Mouse (Mus musculus) myocyte (in vitro differentiated cells): ENCODE results near the gene Jun. TPM values are rescaled to one million over a fixed set of nuclear protein-coding genes. Genes with fewer than 3 reads are reported as not detected.
A peak's percentile ranks its signal among the peaks of the same experiment; 100 is the strongest.

Experiments used
- H3K27me3 ChIP-seq: one replicate; pipeline ENCODE4 v1.6.1; 2011; ENCODE audit not compliant: control insufficient read depth, insufficient read depth, insufficient read length
- H3K36me3 ChIP-seq: one replicate; pipeline ENCODE4 v1.6.1; 2011; ENCODE audit not compliant: control insufficient read depth, insufficient read depth
- H3K4me2 ChIP-seq: one replicate; pipeline ENCODE4 v1.6.1; 2011; ENCODE audit warnings: low read depth, control low read depth
- H3K4me3 ChIP-seq: one replicate; pipeline ENCODE4 v1.5.1; 2011; ENCODE audit warnings: mild to moderate bottlenecking, control low read depth, moderate library complexity
- H3K79me2 ChIP-seq: one replicate; pipeline ENCODE4 v1.6.1; 2011; ENCODE audit not compliant: control insufficient read depth, insufficient read depth
- H3ac ChIP-seq: one replicate; pipeline ENCODE4 v1.6.1; 2011; ENCODE audit not compliant: control insufficient read depth, insufficient read length
- CEBPB ChIP-seq: IDR thresholded peaks from 2 replicates; pipeline ENCODE4 v1.6.1; 2011; ENCODE audit warnings: mild to moderate bottlenecking, moderate library complexity; ENCODE audit not compliant: poor library complexity, insufficient read depth, severe bottlenecking
- E2F4 ChIP-seq: IDR thresholded peaks from one replicate; pipeline ENCODE4 v1.6.1; 2011; ENCODE audit warnings: mild to moderate bottlenecking, control low read depth, moderate library complexity; ENCODE audit not compliant: insufficient read depth
- MAX ChIP-seq: IDR thresholded peaks from one replicate; pipeline ENCODE4 v1.6.1; 2011; ENCODE audit warnings: low read depth, mild to moderate bottlenecking, control low read depth
- MYOD1 ChIP-seq, 3 experiments: IDR thresholded peaks; one replicate each; pipeline ENCODE4 v1.6.1; 2011; ENCODE audit warnings: control low read depth in 2 of 3, low read depth in 2 of 3, mild to moderate bottlenecking in 2 of 3, moderate library complexity in 1 of 3; ENCODE audit not compliant: insufficient read length in 2 of 3, control insufficient read depth in 1 of 3
- MYOG ChIP-seq, 3 experiments: IDR thresholded peaks; one replicate each; pipeline ENCODE4 v1.6.1; 2011; ENCODE audit warnings: control low read depth in 2 of 3, low read depth in 2 of 3, mild to moderate bottlenecking in 2 of 3; ENCODE audit not compliant: insufficient read length in 2 of 3, control insufficient read depth in 1 of 3, insufficient read depth in 1 of 3
- POLR2A ChIP-seq: IDR thresholded peaks from one replicate; pipeline ENCODE4 v1.6.1; 2011; ENCODE audit warnings: low read depth, mild to moderate bottlenecking, control low read depth, moderate library complexity; ENCODE audit not compliant: insufficient read length
- POLR2AphosphoS2 ChIP-seq: IDR thresholded peaks from one replicate; pipeline ENCODE4 v1.6.1; 2011; ENCODE audit warnings: low read depth, control low read depth; ENCODE audit not compliant: insufficient read length
- REST ChIP-seq: IDR thresholded peaks from one replicate; pipeline ENCODE4 v1.6.1; 2011; ENCODE audit warnings: mild to moderate bottlenecking, control low read depth, moderate library complexity; ENCODE audit not compliant: insufficient read depth, insufficient read length
- SRF ChIP-seq: IDR thresholded peaks from one replicate; pipeline ENCODE4 v1.6.1; 2011; ENCODE audit warnings: low read depth; ENCODE audit not compliant: control insufficient read depth, insufficient read length
- TCF12 ChIP-seq: IDR thresholded peaks from one replicate; pipeline ENCODE4 v1.6.1; 2011; ENCODE audit warnings: mild to moderate bottlenecking, control low read depth; ENCODE audit not compliant: poor library complexity, insufficient read depth, severe bottlenecking
- TCF3 ChIP-seq: IDR thresholded peaks from one replicate; pipeline ENCODE4 v1.6.1; 2011; ENCODE audit warnings: low read depth, control low read depth; ENCODE audit not compliant: insufficient read length
- USF1 ChIP-seq: IDR thresholded peaks from one replicate; pipeline ENCODE4 v1.6.1; 2011; ENCODE audit warnings: low read depth, mild to moderate bottlenecking, control low read depth, moderate library complexity
- polyA plus RNA-seq: library from polyadenylated mRNA; unstranded; fragments of >200 nt; fragmentation: generic; extraction: Trizol; gene quantifications from one replicate; pipeline ENCODE4 v1.2.1, GENCODE M21; 2012; ENCODE audit warnings: missing spikeins

The Jun gene
- polyA plus RNA-seq, 1 experiment, result 51.3 TPM

GRCm38 (mm10) chr4:95049884-95050517 is 2.0 kb downstream of the Jun start:
- TF ChIP-seq TCF12 (no peak), TCF3 (no peak), POLR2A (peak; percentile 36), CEBPB (no peak), MYOD1 (IDR thresholded peaks at IDR 0.05; ENCODE audit: control insufficient read depth in 1 of 3, insufficient read length in 2 of 3, low read depth in 2 of 3) (peak in 2 of 3 experiments; percentile 63 to 66), E2F4 (no peak), USF1 (no peak), MAX (no peak), REST (no peak), SRF (no peak), MYOG (IDR thresholded peaks at IDR 0.05; ENCODE audit: control insufficient read depth in 1 of 3, insufficient read depth in 1 of 3, insufficient read length in 2 of 3, low read depth in 2 of 3) (peak in 1 of 3 experiments; percentile 9), POLR2AphosphoS2 (peak; percentile 64)
- Histone ChIP-seq H3K36me3 (no peaks in the 10 kb centered on the region), H3K27me3 (no peaks in the 10 kb centered on the region), H3K4me3 (peak overlapping the region; percentile 100), H3K4me2 (peak overlapping the region; percentile 87), H3ac (peak overlapping the region; percentile 51), H3K79me2 (peaks cover 30% of the 10 kb centered on the region)

GRCm38 (mm10) chr4:95049153-95049552 is 2.9 kb downstream of the Jun start:
- Histone ChIP-seq H3ac (no peak overlapping the region), H3K36me3 (no peaks in the 10 kb centered on the region), H3K79me2 (peaks cover 30% of the 10 kb centered on the region), H3K27me3 (no peaks in the 10 kb centered on the region), H3K4me2 (peak overlapping the region; percentile 87), H3K4me3 (peak overlapping the region; percentile 100)
- TF ChIP-seq TCF3, result no peak
- no peak for TF ChIP-seq MAX
- TF ChIP-seq E2F4, result no peak
- peak; percentile 15 for TF ChIP-seq POLR2A
- TF ChIP-seq POLR2AphosphoS2, result peak; percentile 67
- TF ChIP-seq USF1, result no peak
- no peak for TF ChIP-seq CEBPB
- no peak for TF ChIP-seq SRF
- no peak for TF ChIP-seq MYOD1 (IDR thresholded peaks at IDR 0.05; ENCODE audit: control insufficient read depth in 1 of 3, insufficient read length in 2 of 3, low read depth in 2 of 3)
- TF ChIP-seq REST, result no peak
- TF ChIP-seq MYOG (IDR thresholded peaks at IDR 0.05; ENCODE audit: control insufficient read depth in 1 of 3, insufficient read depth in 1 of 3, insufficient read length in 2 of 3, low read depth in 2 of 3), result no peak

- TF ChIP-seq USF1 (no peak), MAX (no peak), MYOG (IDR thresholded peaks at IDR 0.05; ENCODE audit: control insufficient read depth in 1 of 3, insufficient read depth in 1 of 3, insufficient read length in 2 of 3, low read depth in 2 of 3) (no peak), SRF (no peak), POLR2AphosphoS2 (no peak), TCF12 (no peak), MYOD1 (IDR thresholded peaks at IDR 0.05; ENCODE audit: control insufficient read depth in 1 of 3, insufficient read length in 2 of 3, low read depth in 2 of 3) (no peak), TCF3 (no peak), CEBPB (no peak), REST (no peak), E2F4 (no peak), POLR2A (no peak)
- Histone ChIP-seq H3ac (no peak overlapping the region), H3K4me2 (peak overlapping the region; percentile 87), H3K36me3 (no peaks in the 10 kb centered on the region), H3K27me3 (no peaks in the 10 kb centered on the region), H3K79me2 (peaks cover 30% of the 10 kb centered on the region), H3K4me3 (peak overlapping the region; percentile 100)
Observed at GRCm38 (mm10) chr4:95048731-95049100, 3.3 kb downstream of the Jun start.

- no peaks in the 10 kb centered on the region for H3K36me3 ChIP-seq
- no peak overlapping the region for H3ac ChIP-seq
- peak overlapping the region; percentile 87 for H3K4me2 ChIP-seq
- peaks cover 30% of the 10 kb centered on the region for H3K79me2 ChIP-seq
- H3K27me3 ChIP-seq, result no peaks in the 10 kb centered on the region
- peak overlapping the region; percentile 100 for H3K4me3 ChIP-seq
- TF ChIP-seq MYOD1 (IDR thresholded peaks at IDR 0.05; ENCODE audit: control insufficient read depth in 1 of 3, insufficient read length in 2 of 3, low read depth in 2 of 3), result no peak
- peak; percentile 4 for TF ChIP-seq POLR2AphosphoS2
Observed at GRCm38 (mm10) chr4:95048021-95048730, 3.8 kb downstream of the Jun start.

GRCm38 (mm10) chr4:95045133-95045532 is 6.9 kb downstream of the Jun start:
- Histone ChIP-seq H3ac (no peak overlapping the region), H3K4me3 (no peak overlapping the region), H3K27me3 (no peaks in the 10 kb centered on the region), H3K36me3 (no peaks in the 10 kb centered on the region), H3K4me2 (no peak overlapping the region), H3K79me2 (peaks cover 16% of the 10 kb centered on the region)
- TF ChIP-seq CEBPB (no peak), TCF12 (no peak), MAX (no peak), SRF (no peak), TCF3 (no peak), POLR2AphosphoS2 (no peak), REST (no peak), MYOD1 (IDR thresholded peaks at IDR 0.05; ENCODE audit: control insufficient read depth in 1 of 3, insufficient read length in 2 of 3, low read depth in 2 of 3) (no peak), E2F4 (no peak), MYOG (IDR thresholded peaks at IDR 0.05; ENCODE audit: control insufficient read depth in 1 of 3, insufficient read depth in 1 of 3, insufficient read length in 2 of 3, low read depth in 2 of 3) (no peak), USF1 (no peak), POLR2A (no peak)
